Mouse (Mus musculus) heart, embryonic 12.5 days (tissue): ENCODE measurements around the gene Upk3b. TPM values are rescaled to one million over a fixed set of nuclear protein-coding genes. Genes with fewer than 3 reads are reported as not detected.
A peak's percentile ranks its signal among the peaks of the same experiment; 100 is the strongest.
"Not testable (repeated sequence)": the region's sequence is repeated elsewhere in the genome, so short reads cannot be mapped to it uniquely, and the experiment has no call there.

Experiments
- ATAC-seq: fragments of 200-750 bp; cut with Nextera tagmentation; 2 replicates; pipeline ENCODE4 v1.8.0; 2017; ENCODE audit warnings: moderate TSS enrichment, moderate library complexity; ENCODE audit not compliant: insufficient number of reproducible peaks, low FRiP score
- H3K27ac ChIP-seq: fragments of 300-500 bp; sonication (generic); 2 replicates; pipeline ENCODE4 v1.5.1; 2016; ENCODE audit warnings: mild to moderate bottlenecking, moderate library complexity; ENCODE audit not compliant: poor library complexity, severe bottlenecking
- H3K27me3 ChIP-seq: fragments of 300-500 bp; sonication (generic); replicated peaks from 2 replicates; pipeline ENCODE4 v1.6.1; 2016; ENCODE audit warnings: mild to moderate bottlenecking, moderate library complexity
- H3K36me3 ChIP-seq: fragments of 300-500 bp; sonication (generic); 2 replicates; pipeline ENCODE4 v1.6.1; 2016; ENCODE audit warnings: mild to moderate bottlenecking, moderate library complexity
- H3K4me1 ChIP-seq: fragments of 300-500 bp; sonication (generic); replicated peaks from 2 replicates; pipeline ENCODE4 v1.6.1; 2016; ENCODE audit warnings: mild to moderate bottlenecking
- H3K4me2 ChIP-seq: fragments of 300-500 bp; sonication (generic); 2 replicates; pipeline ENCODE4 v1.6.1; 2016; ENCODE audit warnings: mild to moderate bottlenecking, moderate library complexity
- H3K4me3 ChIP-seq: fragments of 300-500 bp; sonication (generic); 2 replicates; pipeline ENCODE4 v1.5.1; 2016; ENCODE audit warnings: mild to moderate bottlenecking
- H3K9ac ChIP-seq: fragments of 300-500 bp; sonication (generic); 2 replicates; pipeline ENCODE4 v1.6.1; 2016; ENCODE audit warnings: mild to moderate bottlenecking, moderate library complexity
- H3K9me3 ChIP-seq: fragments of 300-500 bp; sonication (generic); replicated peaks from 2 replicates; pipeline ENCODE4 v1.6.1; 2016; ENCODE audit warnings: mild to moderate bottlenecking, moderate library complexity
- WGBS: fragments of 180-500 bp; shearing (Covaris S2); methylation state at CpG from one replicate; pipeline ENCODE4 v1.1.7; 2016; 5-methylcytosine and 5-hydroxymethylcytosine counted together
- polyA plus RNA-seq: library from polyadenylated mRNA; unstranded; fragments of >200 nt; fragmentation: Nextera tagmentation; extraction: Ambion mirVana; gene quantifications from 2 replicates; pipeline ENCODE4 v1.2.1, GENCODE M21; 2016

Gene Upk3b
- polyA plus RNA-seq, 1 experiment from 2014 or later = 60.2 TPM

DNA sequence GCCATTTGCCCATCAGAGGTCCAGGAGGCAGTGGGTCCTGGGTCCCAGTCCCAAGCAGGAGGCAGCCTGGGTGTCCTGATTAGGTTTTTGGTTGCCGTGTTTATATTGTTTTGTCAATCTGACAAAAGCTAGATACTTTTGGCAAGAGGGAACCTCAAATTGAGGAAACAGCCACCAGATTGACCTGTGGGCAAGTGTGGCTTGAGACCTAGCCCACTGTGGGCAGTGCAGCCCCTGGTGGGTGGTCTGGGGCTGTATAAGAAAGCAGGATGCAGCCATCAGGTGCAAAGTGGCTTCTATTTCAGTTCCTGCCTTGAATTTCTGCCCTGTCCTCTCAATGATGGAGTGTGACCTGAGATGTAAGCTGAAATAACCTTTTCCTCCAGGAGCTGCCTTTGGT lies 3.0 kb upstream of the Upk3b start:
- Histone ChIP-seq H3K36me3 (peaks cover 28% of the 10 kb centered on the region), H3K4me2 (no peak overlapping the region), H3K4me3 (no peak overlapping the region), H3K4me1 (peaks cover 15% of the 10 kb centered on the region), H3K27ac (no peak overlapping the region), H3K27me3 (no peaks in the 10 kb centered on the region), H3K9me3 (0 out of 2 replicates have a peak, but pooled peaks cover 5% of the 10 kb centered on the region), H3K9ac (no peak overlapping the region)
- no peak for ATAC-seq
- 73% methylated on average over 1 of the region's 1 CpGs for WGBS

DNA sequence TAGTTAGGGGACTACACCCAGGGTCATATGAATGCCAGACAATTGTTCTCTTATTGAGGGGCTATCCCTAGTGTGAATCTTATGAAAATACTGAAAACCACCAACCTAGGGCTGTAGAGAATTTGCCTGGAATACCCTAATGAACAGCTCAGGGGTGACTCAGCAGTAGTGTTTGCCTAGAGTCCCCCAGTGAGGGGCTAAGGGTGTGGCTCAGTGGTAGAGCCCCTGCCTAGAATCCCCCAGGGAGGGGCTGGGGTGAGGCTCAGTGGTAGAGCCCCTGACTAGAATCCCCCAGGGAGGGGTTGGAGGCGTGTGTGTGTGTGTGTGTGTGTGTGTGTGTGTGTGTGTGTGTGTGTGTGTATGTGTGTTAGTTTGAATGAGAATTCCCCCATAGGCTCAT lies 1.6 kb upstream of the Upk3b start:
- 0 out of 2 replicates have a peak, but pooled peaks cover 5% of the 10 kb centered on the region for H3K9me3 ChIP-seq
- H3K4me2 ChIP-seq = no peak overlapping the region
- H3K27ac ChIP-seq = no peak overlapping the region
- no peak overlapping the region for H3K4me3 ChIP-seq
- no peak overlapping the region for H3K9ac ChIP-seq
- H3K27me3 ChIP-seq = no peaks in the 10 kb centered on the region
- no peak for ATAC-seq
- 77% methylated on average over 1 of the region's 1 CpGs for WGBS
- peaks cover 15% of the 10 kb centered on the region for H3K4me1 ChIP-seq
- peaks cover 14% of the 10 kb centered on the region for H3K36me3 ChIP-seq

DNA sequence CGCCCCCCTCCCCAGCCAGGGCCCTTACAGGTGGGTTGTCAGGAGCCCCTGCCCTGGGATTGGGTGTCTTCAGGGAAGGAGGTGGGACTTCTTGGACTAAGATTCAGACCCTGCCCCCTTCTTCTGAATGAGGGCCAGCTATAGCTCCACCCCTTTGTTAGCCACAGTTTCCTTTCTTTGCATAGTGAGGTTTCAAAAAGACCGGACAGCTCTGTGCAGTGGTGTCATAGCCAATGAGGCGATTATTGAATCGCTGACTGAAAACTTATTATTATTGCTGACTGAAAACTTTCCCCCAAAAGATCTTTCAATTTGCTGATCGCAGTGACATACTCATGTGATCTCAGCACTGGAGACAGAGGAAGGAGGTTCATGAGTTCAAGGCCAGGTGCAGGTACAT lies 1.9 kb downstream of the Upk3b start:
- ATAC-seq = peak; percentile 49; the same call in 1 of the 2 replicates
- 0 out of 2 replicates have a peak, but pooled peaks cover 5% of the 10 kb centered on the region for H3K9me3 ChIP-seq
- 40% methylated on average over 5 of the region's 5 CpGs for WGBS
- no peaks in the 10 kb centered on the region for H3K27me3 ChIP-seq
- H3K27ac ChIP-seq = no peak overlapping the region
- H3K4me1 ChIP-seq = peaks cover 15% of the 10 kb centered on the region
- H3K4me2 ChIP-seq = peak overlapping the region; percentile 50
- H3K9ac ChIP-seq = no peak overlapping the region
- no peaks in the 10 kb centered on the region for H3K36me3 ChIP-seq
- peak overlapping the region; percentile 21 for H3K4me3 ChIP-seq

DNA sequence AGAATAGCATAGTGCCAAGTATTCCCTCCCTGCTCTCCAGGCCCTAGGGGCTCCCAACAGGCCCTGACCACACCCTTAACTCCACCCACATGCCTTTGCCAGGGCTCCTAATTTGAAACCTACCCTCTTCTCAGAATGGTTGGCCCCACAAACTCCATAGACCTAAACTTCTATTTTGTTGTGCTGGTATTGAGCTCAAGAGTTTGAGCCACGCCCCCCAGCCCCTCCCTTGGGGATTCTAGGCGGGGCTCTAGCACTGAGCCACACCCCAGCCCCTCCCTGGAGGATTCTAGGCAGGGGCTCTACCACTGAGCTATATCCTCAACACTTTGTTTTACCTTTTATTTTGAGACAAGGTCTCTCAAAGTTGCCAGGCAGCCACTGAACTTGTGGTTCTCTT lies 3.0 kb downstream of the Upk3b start:
- H3K9ac ChIP-seq = no peak overlapping the region
- H3K4me2 ChIP-seq = no peak overlapping the region
- H3K27me3 ChIP-seq = no peaks in the 10 kb centered on the region
- WGBS = 43% methylated on average over 2 of the region's 2 CpGs
- H3K4me3 ChIP-seq = no peak overlapping the region
- peaks cover 15% of the 10 kb centered on the region for H3K4me1 ChIP-seq
- H3K36me3 ChIP-seq = no peaks in the 10 kb centered on the region
- H3K9me3 ChIP-seq = 0 out of 2 replicates have a peak, but pooled peaks cover 5% of the 10 kb centered on the region
- no peak for ATAC-seq
- no peak overlapping the region for H3K27ac ChIP-seq

DNA sequence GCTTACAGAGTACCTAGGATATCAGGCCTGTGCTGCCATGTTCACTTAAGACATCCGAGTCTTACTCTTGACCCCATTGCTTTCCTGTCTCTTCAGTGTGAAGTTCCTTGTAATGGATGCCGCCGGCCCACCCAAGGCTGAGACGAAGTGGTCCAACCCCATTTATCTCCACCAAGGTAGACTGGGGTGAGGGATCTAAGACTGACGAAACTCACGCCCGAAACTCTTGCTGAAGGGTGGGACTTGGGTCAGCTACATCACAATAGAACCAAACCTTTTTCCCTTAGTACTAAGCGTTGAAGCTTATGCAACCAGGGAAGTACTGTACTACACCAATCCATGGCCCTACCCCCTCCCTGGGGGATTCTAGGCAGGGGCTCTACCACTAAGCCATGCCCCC lies 3.4 kb downstream of the Upk3b start:
- Histone ChIP-seq H3K4me1 (peaks cover 15% of the 10 kb centered on the region), H3K9me3 (0 out of 2 replicates have a peak, but pooled peaks cover 5% of the 10 kb centered on the region), H3K36me3 (no peaks in the 10 kb centered on the region), H3K4me3 (no peak overlapping the region), H3K4me2 (no peak overlapping the region), H3K27ac (no peak overlapping the region), H3K9ac (no peak overlapping the region), H3K27me3 (no peaks in the 10 kb centered on the region)
- ATAC-seq = no peak
- 90% methylated on average over 8 of the region's 8 CpGs for WGBS

DNA sequence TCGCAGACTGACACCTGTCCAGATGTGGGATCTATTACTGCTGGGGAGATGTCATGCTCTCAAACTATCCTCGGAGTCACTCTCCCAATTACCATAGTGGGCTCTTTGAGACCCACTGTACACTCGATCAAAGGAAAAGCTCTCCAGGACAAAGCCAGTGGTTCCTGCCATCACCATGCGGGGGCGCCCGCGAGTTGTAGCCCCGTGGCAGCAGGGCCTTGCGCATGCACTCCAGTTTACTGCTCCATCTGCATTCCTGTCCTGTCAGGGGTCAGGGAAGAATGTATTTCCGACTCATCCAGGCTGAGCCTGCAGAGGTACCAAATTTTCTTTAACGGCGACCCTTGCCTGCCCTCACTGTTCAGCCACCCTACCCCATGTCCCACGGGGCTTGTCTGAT lies 6.6 kb downstream of the Upk3b start:
- Histone ChIP-seq H3K4me1 (0 out of 2 replicates have a peak, but pooled peaks cover 3% of the 10 kb centered on the region), H3K27me3 (no peaks in the 10 kb centered on the region), H3K27ac (no peak overlapping the region), H3K4me2 (no peak overlapping the region), H3K9ac (no peak overlapping the region), H3K36me3 (no peaks in the 10 kb centered on the region), H3K4me3 (no peak overlapping the region), H3K9me3 (no peaks in the 10 kb centered on the region)
- WGBS = 63% methylated on average over 13 of the region's 13 CpGs
- no peak for ATAC-seq

DNA sequence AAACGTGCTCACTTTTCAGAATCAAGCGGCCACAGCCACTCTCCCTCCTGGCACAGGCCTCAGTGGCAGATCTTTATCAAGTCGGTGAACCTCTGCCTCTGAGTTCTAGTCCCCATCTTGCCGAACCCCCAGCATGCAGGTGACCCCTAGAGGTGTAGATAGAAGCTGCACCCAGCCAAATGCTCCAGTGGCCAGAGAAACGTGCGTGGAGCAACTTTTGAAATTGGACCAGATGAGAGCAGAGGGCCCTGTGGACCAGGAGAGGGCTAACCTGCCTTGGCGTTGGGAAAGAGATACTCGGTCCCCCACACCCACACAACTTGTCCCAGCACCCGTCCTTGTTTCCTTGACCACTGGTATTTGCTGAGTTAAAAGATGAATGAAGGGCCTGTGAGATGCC lies 7.1 kb downstream of the Upk3b start:
- H3K27ac ChIP-seq = no peak overlapping the region
- ATAC-seq = no peak
- no peaks in the 10 kb centered on the region for H3K4me1 ChIP-seq
- no peaks in the 10 kb centered on the region for H3K27me3 ChIP-seq
- no peak overlapping the region for H3K4me3 ChIP-seq
- no peak overlapping the region for H3K9ac ChIP-seq
- no peaks in the 10 kb centered on the region for H3K9me3 ChIP-seq
- WGBS = 37% methylated on average over 9 of the region's 9 CpGs
- no peak overlapping the region for H3K4me2 ChIP-seq
- H3K36me3 ChIP-seq = no peaks in the 10 kb centered on the region

DNA sequence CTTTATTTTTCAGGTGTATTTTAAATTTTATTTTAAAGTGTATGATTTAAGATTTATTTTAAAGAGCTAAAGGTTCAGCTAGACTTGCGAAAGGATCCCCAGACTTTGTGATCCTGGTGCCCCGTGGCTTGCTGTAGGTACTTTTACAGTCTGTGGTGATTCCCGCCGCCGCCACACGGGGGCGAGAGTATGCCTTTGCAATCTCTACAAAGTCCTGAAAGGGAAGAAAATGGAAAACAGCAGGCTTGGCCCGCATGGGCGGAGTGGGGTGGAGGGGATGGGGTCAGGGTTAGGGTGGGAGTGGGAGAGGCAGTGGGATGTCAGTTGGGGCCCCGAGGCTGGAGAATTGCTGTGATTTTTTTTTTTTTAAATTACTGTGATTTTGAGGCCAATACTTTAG lies 7.7 kb downstream of the Upk3b start:
- H3K4me2 ChIP-seq = no peak overlapping the region
- no peaks in the 10 kb centered on the region for H3K9me3 ChIP-seq
- no peaks in the 10 kb centered on the region for H3K36me3 ChIP-seq
- WGBS = 5% methylated on average over 10 of the region's 10 CpGs
- H3K4me3 ChIP-seq = no peak overlapping the region
- H3K9ac ChIP-seq = no peak overlapping the region
- H3K27me3 ChIP-seq = no peaks in the 10 kb centered on the region
- H3K27ac ChIP-seq = no peak overlapping the region
- peaks cover under 1% of the 10 kb centered on the region for H3K4me1 ChIP-seq
- peak; percentile 71; the same call in 1 of the 2 replicates for ATAC-seq

DNA sequence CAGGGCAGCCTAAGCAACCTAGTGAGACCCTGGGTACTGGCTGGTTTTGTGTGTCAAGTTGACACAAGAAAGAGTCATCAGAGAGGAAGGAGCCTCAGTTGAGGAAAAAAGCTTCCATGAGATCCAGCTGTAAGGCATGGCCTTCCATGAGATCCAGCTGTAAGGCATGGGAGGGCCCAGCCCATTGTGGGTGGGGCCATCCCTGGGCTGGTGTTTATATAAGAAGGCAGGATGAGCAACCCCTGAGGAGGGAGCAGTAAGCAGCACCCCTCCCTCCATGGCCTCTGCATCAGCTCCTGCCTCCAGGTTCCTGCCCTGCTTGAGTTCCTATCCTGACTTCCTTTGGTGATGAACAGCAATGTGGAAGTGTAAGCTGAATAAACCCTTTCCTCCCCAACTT lies 10.2 kb downstream of the Upk3b start:
- H3K27me3 ChIP-seq, H3K9ac ChIP-seq, H3K36me3 ChIP-seq, H3K9me3 ChIP-seq, H3K27ac ChIP-seq, H3K4me2 ChIP-seq, ATAC-seq, H3K4me3 ChIP-seq: not testable (repeated sequence)
- peaks cover 13% of the 10 kb centered on the region for H3K4me1 ChIP-seq

DNA sequence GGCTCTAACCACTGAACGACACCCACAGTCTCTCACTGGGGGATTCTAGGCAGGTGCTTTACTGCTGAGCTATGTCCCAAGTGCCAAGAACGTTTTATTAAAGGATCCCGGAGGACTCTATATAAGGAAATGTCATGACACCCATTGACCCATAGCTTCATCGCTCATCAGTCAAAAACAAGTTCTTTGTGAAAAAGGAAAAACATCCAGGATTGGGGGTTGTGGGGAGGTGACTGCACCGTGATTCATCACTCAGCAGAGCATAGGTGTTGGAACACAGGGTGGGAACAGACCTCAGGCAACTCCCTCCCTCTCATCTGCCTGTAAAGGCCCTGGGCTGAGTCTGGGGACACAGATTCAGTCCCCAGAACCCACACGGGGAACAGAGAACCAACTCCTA lies 11.6 kb downstream of the Upk3b start:
- no peak for ATAC-seq

DNA sequence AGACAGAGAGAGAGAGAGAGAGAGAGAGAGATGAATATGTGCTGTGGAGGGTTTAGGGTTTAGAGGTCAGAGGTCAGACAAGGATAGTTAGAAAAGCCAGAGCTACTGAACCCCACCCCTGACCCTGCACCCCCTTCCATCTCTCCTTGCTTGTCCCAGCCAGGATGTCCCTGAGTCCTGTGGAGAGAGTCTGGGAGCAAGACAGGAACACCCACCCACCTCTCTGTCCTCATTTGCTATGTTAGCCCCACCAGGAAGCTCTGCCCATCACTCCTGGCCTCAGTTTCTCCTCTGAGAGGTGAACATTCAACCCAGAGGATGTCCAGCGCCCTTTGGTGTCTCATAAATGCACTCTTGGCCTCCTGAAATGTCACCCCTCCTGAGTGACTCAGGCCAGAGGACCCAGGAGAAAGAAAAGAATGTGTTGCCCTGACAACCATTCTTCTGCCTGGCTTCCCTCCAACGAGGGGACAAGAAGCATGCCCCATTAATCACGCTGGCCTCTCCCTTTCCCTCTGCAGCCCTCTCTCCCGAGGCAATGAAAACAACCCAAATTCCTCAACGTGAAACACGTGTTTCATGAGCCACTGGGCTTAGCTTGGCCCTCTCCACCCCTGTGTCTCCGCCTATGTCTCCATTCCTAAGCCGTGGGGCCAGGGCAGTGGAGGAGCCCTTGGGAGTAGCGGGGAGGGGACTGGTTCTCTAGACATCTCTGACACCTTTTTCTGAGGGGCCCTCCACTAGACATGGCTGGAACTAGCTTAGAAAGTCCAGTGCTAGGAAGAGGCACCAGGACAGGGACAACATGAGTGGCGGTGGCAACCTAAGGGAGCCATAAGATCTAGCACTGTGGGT lies 13.2 kb downstream of the Upk3b start:
- Histone ChIP-seq H3K4me3 (no peak overlapping the region), H3K4me2 (peak overlapping the region; percentile 18; the same call in 1 of the 2 replicates), H3K9ac (no peak overlapping the region), H3K27ac (peak overlapping the region; percentile 78), H3K4me1 (peaks cover 13% of the 10 kb centered on the region), H3K9me3 (no peaks in the 10 kb centered on the region), H3K27me3 (no peaks in the 10 kb centered on the region), H3K36me3 (no peaks in the 10 kb centered on the region)
- ATAC-seq = peak; percentile 72
- 13% methylated on average over 10 of the region's 10 CpGs for WGBS

More for the DNA sequence above, 11.6 kb downstream of the Upk3b start:
- Histone ChIP-seq H3K36me3 (no peaks in the 10 kb centered on the region), H3K27ac (no peak overlapping the region), H3K4me1 (peaks cover 13% of the 10 kb centered on the region), H3K9ac (no peak overlapping the region), H3K27me3 (no peaks in the 10 kb centered on the region), H3K9me3 (no peaks in the 10 kb centered on the region), H3K4me3 (no peak overlapping the region), H3K4me2 (no peak overlapping the region)
- WGBS = 75% methylated on average over 6 of the region's 6 CpGs
